Mouse (Mus musculus) T-helper 1 cell (primary cell): ENCODE measurements around the gene Fhl3.

ENCODE experiments used
- in situ Hi-C: fragments of 300-600 bp; cut with MboI, MseI; formaldehyde crosslinking; loops from one replicate; pipeline ENCODE4 v1.15.1; 2025; ENCODE audit warnings: high pct_unique_total_duplicates

Fhl3 gene

DNA sequence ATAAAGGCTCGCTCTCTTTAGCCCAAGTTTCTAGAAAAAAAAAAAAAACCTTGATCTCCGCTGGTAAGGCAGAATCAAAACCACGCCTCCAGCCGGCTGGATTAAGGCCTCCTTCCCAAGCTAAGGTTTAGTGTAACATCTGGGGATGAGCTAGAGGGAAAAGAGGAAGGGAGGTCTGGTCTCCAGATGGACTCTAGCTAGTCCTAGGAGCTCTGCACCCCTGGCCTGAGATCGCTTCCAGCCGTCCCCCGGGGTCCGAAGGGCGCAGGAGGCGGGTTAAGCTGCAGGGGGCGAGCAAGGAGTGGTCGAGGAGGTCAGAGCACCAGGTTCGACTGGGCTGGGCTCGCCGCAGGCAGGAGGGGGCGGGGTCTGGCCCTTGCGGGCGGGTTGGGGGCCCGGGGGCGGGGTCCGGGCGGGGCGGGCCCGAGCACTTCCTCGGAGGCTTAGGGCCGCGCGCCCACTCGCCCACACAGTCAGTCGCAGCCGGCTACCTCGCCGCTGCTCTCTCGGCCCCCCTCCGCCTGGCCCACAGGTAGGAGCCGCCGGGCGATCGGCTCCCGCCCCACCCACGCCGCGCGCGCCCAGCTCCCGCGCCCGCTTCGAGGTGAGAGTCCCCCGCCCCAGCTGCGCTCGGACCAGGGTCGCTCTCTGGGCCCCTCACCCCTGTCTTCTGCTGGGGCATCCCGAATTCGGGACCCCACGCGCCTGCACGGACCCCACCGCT is at the start of gene Fhl3:
Gene Fhl3, plus strand, starts transcription at position 454 of the 724 bp plus-strand sequence.
- in situ Hi-C loops = no loop called here

DNA sequence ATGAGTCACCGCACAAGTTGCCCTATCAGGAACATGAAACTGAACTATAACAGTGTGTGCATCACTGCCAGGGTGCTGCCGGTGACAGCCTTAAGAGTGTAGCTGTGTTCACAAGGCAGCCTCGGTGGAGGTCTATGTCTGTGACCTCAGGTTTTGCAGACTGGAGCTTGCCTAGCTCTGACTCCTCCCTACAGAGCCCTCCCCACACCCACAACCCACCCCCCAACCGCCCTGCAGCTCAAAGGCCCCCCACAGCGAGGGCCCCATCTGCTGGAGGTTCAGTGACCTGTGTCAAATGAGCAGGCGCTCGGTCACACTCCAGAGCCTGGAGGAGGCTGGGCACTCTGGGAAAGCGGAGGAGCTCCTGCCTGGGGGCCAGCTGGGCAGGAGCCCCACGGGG is 47.6 kb upstream of the Fhl3 start:
- in situ Hi-C loops = loop anchor here (25.0 kb wide), 1 partner anchor 416 kb away; no protein-coding TSS in a partner anchor

DNA sequence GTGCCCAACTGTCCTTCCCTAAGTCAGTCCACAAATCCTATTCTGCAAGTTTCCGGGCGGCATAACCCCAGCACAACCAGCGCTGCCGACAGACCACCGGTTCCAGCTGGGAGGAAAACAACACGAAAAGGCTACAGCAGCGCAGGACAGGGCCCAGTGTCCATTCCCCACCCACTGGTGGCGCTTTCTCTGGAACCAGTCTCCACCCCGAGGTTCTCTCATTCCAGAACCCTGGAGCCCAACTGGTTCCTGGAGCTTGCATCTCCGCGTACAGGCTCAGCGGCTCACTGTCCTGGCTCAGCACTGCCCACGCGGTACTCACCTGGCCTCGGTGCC is 44.0 kb upstream of the Fhl3 start, which contains the start of gene Pou3f1:
Gene Pou3f1, plus strand, starts transcription at position 290 of the 336 bp plus-strand sequence.
- in situ Hi-C loops = loop anchor here (25.0 kb wide), 1 partner anchor 419 kb away; no protein-coding TSS in a partner anchor

DNA sequence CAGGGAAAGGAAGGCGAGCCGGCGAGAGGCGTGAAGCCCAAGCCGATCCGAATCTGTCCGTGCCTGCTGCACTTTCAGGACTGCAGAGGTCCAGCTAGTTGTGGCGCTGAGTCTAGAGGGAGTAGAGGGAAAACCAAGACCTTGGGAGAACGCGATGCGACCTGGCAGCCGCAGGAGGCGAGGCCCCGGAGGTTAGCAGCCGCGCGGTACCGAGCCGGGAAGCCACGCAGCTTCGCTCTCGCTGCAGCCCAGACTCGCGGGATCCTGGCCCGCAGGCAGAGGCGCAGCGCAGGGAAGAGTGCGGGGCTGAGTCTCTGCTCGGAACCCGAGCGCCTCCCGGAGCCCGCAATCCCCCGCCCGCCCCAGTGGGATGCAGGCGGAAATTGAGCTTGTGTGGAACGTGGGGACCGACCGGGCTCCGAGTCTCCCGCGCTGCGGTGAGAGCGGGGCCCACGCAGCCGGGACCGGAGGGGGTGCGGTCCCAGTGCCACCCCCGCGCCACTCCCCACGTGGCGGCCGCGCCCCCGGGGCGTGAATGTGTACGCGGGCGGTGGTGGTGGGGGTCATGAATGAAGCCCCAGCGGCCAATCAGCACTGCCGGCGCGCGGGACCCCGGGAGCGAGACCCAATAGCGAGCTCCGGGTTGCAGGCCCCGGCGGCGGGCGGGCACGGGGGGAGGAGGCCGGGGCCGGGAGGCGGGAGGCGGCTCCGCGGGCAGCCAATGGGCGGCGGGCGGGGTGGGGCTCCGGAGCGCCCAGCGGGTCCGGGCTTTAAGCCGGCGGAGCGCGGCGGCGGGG is 43.4 kb upstream of the Fhl3 start:
- in situ Hi-C loops = loop anchor here (25.0 kb wide), 1 partner anchor 420 kb away; no protein-coding TSS in a partner anchor

DNA sequence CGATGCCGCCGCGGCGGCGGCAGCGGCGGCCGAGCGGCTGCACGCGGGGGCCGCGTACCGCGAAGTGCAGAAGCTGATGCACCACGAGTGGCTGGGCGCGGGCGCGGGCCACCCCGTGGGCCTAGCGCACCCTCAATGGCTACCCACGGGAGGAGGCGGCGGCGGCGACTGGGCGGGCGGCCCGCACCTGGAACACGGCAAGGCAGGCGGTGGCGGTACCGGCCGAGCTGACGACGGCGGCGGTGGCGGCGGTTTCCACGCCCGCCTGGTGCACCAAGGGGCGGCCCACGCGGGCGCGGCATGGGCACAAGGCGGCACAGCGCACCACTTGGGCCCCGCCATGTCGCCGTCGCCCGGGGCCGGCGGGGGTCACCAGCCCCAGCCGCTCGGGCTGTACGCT is 42.7 kb upstream of the Fhl3 start:
- in situ Hi-C loops = loop anchor here (25.0 kb wide), 1 partner anchor 420 kb away; no protein-coding TSS in a partner anchor

DNA sequence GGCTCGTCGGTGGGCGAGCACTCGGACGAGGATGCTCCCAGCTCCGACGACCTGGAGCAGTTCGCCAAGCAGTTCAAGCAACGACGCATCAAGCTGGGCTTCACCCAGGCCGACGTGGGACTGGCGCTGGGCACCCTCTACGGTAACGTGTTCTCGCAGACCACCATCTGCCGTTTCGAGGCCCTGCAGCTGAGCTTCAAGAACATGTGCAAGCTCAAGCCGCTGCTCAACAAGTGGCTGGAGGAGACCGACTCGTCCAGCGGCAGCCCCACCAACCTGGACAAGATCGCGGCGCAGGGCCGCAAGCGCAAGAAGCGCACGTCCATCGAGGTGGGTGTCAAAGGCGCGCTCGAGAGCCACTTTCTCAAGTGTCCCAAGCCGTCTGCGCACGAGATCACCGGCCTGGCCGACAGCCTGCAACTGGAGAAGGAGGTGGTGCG is 42.1 kb upstream of the Fhl3 start:
- in situ Hi-C loops = loop anchor here (25.0 kb wide), 1 partner anchor 421 kb away; no protein-coding TSS in a partner anchor

DNA sequence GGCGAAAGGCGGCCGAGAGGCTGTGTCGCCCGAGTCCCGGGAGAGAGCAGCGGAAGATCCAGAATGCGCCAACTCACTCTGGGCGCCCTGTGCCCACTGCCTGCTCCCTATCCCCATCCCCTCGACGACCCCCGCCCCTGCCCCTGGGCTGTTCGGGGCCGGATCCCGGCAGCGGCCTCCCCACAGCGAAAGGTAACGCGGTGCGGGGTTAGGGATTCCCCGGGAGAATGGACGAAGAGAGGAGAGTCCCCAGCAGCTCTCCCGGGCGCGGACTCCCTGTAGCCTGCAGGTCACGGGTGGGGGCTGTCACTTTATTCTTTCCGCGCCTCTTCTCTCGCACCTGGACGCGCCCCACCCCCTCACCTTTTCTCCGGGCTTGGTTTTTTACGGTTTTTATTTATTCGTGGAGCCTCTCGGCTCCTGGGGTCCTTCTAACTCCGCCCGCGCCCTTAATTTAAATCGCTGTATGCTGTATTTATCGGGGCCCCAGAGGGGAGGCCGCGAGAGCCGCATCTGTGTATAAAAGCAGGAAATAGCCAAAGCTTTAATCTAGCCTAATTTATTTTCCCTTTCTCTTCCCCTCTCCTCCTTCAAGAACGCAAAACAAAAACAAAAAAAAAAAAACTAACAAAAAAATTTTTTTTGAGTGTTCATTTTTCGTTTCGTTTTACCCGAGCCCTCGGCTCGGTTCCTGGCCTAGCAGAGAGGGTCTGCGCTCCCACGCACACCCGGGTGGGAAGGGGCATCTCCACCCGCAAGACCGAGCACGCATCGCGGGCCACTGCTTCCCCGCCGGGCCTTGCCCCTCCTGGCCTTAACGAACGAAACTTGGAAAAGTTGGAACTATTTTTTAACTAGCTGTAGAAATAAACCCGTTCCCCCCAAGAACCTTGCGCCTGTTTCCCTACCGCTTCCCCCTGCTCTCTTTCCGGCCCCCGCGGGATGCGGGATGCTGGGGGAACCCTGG is 41.0 kb upstream of the Fhl3 start:
- in situ Hi-C loops = loop anchor here (25.0 kb wide), 1 partner anchor 422 kb away; no protein-coding TSS in a partner anchor

DNA sequence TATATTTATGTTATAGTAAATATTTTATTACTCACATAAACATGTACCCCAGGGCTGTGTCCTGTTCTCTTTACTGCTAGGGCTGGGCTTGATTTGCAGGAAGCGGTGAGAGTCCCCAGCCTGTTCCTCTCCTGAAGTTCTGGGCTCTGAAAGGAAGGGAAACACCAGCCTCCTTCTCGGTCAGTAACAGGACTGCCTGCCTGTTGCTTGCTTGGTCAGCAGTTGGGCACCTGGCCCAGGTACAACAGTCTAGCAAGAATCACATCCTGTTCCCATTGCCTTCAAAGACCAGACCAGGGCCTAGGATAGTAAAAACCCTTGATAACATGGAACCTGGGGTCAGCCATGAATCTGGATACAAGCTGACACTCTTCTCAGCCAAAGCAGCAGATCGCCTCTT is 39.9 kb upstream of the Fhl3 start:
- in situ Hi-C loops = loop anchor here (25.0 kb wide), 1 partner anchor 423 kb away; no protein-coding TSS in a partner anchor

DNA sequence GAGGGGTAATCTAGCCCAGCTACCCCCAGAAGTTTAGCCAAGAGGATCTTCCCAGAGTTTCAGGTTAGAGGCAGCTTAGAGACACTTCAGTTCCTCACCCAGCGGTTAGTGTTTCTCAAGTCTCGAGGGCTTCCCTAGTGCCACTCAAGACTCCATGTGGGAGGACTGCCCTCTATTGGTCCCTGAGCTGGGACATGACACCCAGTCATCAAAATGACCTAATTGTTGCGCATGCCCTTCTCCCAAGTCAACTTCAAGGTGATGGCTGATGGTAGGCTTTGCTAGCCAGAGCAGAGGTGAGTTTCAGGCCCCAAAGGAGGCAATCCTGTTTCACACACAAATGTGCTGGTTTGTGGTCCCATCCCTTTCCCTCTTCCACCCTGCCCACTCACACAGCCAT is 37.5 kb upstream of the Fhl3 start:
- in situ Hi-C loops = loop anchor here (25.0 kb wide), 1 partner anchor 426 kb away; no protein-coding TSS in a partner anchor

DNA sequence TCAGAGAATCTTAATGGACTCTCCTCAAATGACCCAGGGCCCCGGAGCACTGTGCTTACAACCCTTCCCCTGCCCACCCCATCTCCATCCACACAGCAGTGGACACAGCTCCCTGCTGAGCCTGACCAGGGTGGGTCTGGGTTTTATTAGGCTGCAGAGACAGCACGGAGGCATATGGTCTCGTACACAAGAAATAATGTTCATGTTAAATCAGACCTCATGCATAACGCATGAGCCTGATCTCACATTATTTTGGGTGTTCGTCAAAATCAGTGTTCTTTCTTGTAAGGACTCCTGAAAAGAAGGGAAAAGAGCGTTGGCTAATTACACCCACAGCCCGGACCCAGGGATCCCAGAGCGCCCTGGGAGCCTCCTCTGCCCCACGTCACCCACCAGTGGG is 36.3 kb upstream of the Fhl3 start:
- in situ Hi-C loops = loop anchor here (25.0 kb wide), 1 partner anchor 427 kb away; no protein-coding TSS in a partner anchor

DNA sequence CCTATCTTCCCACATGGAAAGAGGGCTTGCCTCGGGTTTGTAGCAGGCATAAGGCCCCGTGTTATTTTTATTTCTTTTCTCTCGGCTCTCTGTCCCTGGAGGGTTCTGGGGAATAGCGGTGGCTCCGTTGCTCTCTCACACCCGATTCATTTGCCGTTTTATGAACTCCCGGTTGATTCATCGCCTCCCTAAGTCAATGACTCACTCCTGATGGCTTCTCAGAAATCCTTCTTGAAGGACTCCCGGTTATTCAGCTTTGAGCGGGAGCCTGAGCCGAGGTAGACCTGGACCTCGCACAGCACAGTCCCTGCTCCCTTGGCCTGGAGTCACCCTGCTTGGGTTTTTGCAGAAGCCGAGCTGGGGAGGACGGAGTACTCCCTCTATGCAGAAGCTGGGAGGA is 35.9 kb upstream of the Fhl3 start:
- in situ Hi-C loops = loop anchor here (25.0 kb wide), 1 partner anchor 427 kb away; no protein-coding TSS in a partner anchor

DNA sequence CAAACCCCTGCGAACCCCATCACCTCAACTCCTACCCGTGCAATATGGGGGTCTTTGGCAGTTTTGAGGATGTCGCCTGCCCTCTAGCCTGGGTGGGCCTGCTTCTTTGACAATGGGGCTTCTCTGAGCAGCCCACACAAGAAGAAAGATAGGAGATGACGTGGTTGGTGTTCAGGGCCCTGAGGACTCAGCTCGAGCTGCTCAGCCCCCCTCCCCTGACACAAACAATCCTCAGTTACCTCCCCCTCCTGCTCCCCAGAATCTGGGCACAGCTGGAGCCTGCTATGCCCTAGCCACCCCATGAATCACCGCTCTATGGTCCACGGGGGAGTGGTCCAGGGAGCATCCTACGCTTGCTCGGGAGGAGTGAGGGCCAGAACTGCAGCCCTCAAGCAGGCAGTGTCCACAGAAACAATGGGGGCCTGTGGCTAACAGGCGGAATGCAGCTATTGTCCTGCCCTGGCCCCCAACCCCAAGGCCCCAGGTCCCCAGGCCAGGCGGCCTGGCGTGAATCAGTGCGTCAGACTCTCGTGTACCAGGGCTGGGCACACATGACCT is 32.9 kb upstream of the Fhl3 start:
- in situ Hi-C loops = loop anchor here (25.0 kb wide), 1 partner anchor 430 kb away; no protein-coding TSS in a partner anchor

DNA sequence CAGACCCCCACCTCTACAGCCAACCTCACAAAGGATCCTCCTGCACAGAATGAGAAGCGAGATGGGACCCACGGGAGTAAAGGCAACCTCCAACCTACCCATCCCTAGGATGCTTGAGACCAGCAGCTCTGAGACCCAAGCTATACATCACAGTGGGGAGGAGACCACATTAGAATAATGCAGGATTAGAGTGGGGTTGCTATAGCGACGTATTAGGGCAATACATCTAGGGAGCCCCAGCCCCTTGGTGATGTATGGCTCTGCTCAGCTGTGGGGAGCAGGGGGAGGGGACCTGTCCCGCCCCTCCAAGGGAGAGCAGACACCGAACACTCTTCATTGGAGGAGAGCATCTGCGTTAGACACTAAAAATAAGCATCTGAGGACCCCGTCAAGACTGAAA is 32.4 kb upstream of the Fhl3 start:
- in situ Hi-C loops = loop anchor here (25.0 kb wide), 1 partner anchor 431 kb away; no protein-coding TSS in a partner anchor

DNA sequence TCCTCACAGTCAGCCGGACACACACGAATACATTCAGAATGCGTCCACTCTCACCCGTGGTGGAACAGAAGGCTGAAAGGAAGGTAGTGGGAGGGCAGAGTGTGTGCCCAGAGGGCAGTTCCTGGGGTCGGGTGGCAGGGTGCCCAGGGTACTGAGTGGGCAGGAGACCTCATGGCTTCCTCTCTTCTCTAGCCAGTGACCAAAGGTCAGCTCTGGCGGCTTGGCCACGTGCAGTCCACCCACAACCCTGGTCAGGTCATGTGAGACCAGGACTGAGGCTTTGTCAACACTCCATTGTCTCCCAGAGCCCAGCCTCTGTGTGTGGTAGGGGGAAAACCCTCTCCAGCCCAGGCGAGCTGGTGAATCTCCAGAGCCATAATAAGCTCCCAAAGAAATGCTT is 30.3 kb upstream of the Fhl3 start:
- in situ Hi-C loops = loop anchor here (10.0 to 25.0 kb wide), 2 partner anchors 433 to 525 kb away; no protein-coding TSS in a partner anchor

DNA sequence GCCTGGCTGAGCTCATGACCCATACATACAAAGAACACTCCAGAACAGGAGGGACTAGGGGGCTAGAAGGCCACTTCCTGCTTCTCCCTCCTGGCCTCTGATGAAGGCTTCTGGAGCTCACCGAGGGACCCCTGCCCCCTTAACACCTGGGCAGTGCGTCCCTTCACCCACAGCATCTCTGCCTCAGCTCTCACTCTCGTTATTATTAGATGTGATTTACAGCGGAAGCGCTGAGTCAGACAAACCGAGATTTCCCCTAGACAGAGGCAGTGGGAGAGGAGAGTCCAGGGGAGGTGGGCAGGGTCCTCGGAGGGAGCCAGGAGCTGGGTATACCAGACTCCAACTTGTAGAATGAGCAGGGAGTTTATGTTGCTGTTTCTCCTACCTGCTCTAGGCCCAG is 28.9 kb upstream of the Fhl3 start:
- in situ Hi-C loops = loop anchor here (10.0 to 25.0 kb wide), 2 partner anchors 434 to 527 kb away; no protein-coding TSS in a partner anchor

DNA sequence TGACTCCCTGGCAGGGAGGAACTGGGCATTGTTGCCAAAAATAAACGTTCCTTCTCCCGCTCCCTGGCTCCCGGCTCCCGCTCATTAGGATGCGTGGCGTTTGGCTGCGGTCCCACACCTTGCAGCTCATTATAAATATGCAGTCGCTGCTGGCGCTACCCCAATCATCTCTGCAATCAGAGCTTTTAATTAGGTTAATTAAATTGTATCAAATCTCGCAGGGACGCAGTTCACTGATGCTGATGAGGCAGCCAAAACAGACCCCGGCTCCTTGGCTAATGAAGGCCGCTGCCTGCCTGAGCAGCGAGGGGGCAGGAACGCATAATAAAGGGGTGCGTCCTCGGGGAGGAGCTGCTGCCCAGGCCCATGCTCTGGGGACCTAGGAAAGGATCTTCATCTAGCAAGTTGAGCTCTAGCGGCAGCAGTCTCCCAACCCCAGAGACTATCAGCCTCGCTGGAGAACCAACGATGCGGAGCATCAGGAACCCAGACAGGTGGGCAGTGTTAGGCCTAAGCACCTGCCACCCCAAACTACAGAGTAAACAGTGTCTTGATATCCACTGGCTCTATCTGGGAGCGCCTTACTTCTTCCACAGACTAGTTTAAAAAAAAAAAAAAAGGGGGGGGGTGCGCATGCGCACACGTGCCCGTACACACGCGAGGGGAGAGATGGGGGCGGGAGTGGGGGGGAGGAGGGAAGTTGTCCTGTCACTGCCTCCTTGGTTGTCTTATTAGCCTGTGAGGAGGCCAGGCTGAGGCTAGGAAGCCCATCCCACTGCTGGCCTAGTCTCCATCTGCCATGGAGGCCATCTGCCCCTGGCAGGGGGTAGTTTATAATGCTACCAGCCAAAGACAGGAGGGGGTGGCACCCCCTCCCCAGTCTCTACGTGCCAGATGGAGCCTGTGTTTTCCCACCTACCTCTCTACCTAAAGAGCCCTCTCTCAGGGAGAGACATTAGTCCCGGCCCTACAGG is 27.9 kb upstream of the Fhl3 start:
- in situ Hi-C loops = loop anchor here (10.0 to 25.0 kb wide), 2 partner anchors 435 to 528 kb away; no protein-coding TSS in a partner anchor

DNA sequence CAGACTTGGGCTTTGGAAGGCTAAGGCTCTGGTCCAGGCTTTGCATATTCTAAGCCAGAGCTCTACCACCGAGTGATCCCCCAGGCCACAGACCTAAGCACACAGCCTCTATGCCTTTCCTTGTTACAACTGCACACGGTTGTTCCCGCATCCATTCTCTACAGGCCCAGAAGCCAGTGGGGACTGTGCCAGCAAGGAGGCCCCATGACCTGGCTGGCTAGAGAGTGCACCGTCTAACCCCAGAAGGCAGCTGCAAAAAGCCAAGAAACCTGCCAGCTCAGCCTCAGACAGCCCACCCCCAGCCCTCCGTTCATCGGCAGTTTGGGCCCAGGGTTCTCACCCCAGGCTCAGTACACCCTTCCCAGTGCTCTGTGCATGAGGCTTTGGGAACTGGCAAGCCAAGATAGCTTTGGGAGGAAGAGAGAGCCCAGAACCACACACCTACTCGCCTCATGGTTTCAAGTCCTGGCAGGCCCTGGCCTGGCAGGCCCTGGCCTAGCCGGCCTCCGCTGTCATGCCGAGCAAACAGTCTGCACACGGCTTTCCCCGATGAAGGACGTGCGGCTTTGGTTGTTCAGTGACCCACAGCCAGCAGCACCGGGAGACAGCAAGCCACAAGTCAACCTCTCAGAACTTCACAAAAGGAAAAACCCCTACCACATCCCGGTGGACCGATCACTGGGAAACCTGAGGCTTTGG is 26.0 kb upstream of the Fhl3 start:
- in situ Hi-C loops = loop anchor here (10.0 to 25.0 kb wide), 2 partner anchors 437 to 530 kb away; no protein-coding TSS in a partner anchor

DNA sequence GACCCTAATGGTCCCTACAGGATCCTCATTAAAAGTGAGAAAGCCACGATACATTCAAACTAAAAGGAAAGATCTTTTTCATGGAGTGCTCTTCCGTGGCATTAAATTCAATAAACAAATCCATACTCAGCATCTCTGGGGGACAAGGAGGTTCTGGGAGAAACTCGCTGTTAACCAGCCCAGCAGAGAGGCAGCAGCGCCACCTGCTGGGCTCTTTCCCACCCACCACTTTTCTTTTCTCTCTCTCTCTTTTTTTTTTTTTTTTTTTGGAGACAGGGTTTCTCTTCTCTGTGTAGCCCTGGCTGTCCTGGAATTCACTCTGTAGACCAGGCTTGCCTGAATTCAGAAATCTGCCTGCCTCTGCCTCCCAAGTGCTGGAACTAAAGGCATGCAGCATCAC is 25.5 kb upstream of the Fhl3 start:
- in situ Hi-C loops = loop anchor here (10.0 kb wide), 1 partner anchor 530 kb away; no protein-coding TSS in a partner anchor
